Mouse (Mus musculus): ENCODE measurements around the gene Pde4b. TPM values are rescaled to one million over a fixed set of nuclear protein-coding genes. Genes with fewer than 3 reads are reported as not detected.

The Pde4b gene
- polyA plus RNA-seq, 1 experiment: 78.9 TPM

DNA sequence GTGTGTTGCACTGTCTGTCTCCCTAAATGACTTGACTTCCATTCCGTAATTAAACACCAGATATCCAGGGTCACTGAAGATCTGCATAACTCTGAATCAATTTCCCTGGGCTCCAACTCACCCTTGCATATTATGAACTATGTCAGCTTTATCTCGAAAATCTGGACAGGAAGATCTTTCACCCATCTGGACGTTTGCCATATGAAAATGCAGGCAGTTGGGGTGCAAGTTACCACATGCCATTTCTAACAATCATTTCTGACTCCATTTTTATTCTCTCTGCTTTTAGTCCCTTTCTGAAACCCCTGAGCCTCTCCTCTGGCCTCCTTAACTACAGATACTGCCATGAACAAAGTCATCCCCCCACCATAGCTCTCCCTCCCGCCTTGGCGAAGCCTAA is 407.7 kb downstream of the Pde4b start:
- TF ChIP-seq POLR2A (IDR thresholded peaks at IDR 0.05; ENCODE audit: borderline replicate concordance, insufficient read depth, low read length) (no peak), CTCF (IDR thresholded peaks at IDR 0.05; ENCODE audit: borderline replicate concordance, insufficient read depth, low read depth, low read length) (no peak)
- 50% methylated on average over 5 of the region's 5 CpGs for WGBS
- Histone ChIP-seq H3K27me3 (ENCODE audit: control insufficient read depth, insufficient read depth, low read length) (no peaks in the 10 kb centered on the region), H3K4me3 (replicated peaks; ENCODE audit: insufficient read depth, low read depth, low read length) (no peak overlapping the region), H3K27ac (ENCODE audit: insufficient read depth, low read length) (no peak overlapping the region), H3K4me1 (ENCODE audit: control insufficient read depth, insufficient read depth, low read length) (peaks cover 10% of the 10 kb centered on the region)
- no peak for DNase-seq

DNA sequence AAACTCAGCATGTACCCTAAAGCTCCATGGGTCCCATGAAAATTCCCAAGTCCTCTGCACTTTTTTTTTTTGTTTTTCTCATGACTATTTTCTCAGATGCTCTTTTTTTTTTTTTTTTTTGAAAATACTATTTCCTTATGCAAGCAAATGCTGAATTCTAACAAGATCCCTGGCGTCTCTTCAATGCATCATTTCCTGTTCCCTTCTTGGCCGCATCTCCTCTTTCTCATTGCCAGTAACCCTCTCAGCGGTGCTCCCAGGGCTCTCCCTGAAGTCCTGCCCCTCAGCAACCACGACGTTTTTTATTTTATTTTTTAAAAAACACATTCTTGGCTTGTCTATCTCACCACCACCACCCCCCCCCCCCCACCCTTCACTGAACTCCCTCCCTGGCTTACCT is 408.1 kb downstream of the Pde4b start:
- H3K4me3 ChIP-seq (replicated peaks; ENCODE audit: insufficient read depth, low read depth, low read length): no peak overlapping the region
- no peak overlapping the region for H3K27ac ChIP-seq (ENCODE audit: insufficient read depth, low read length)
- 8% methylated on average over 5 of the region's 5 CpGs for WGBS
- H3K4me1 ChIP-seq (ENCODE audit: control insufficient read depth, insufficient read depth, low read length): peaks cover 10% of the 10 kb centered on the region
- TF ChIP-seq POLR2A (IDR thresholded peaks at IDR 0.05; ENCODE audit: borderline replicate concordance, insufficient read depth, low read length) (no peak), CTCF (IDR thresholded peaks at IDR 0.05; ENCODE audit: borderline replicate concordance, insufficient read depth, low read depth, low read length) (no peak)
- H3K27me3 ChIP-seq (ENCODE audit: control insufficient read depth, insufficient read depth, low read length): no peaks in the 10 kb centered on the region
- peak in 1 of 2 experiments; percentile 68 for DNase-seq

DNA sequence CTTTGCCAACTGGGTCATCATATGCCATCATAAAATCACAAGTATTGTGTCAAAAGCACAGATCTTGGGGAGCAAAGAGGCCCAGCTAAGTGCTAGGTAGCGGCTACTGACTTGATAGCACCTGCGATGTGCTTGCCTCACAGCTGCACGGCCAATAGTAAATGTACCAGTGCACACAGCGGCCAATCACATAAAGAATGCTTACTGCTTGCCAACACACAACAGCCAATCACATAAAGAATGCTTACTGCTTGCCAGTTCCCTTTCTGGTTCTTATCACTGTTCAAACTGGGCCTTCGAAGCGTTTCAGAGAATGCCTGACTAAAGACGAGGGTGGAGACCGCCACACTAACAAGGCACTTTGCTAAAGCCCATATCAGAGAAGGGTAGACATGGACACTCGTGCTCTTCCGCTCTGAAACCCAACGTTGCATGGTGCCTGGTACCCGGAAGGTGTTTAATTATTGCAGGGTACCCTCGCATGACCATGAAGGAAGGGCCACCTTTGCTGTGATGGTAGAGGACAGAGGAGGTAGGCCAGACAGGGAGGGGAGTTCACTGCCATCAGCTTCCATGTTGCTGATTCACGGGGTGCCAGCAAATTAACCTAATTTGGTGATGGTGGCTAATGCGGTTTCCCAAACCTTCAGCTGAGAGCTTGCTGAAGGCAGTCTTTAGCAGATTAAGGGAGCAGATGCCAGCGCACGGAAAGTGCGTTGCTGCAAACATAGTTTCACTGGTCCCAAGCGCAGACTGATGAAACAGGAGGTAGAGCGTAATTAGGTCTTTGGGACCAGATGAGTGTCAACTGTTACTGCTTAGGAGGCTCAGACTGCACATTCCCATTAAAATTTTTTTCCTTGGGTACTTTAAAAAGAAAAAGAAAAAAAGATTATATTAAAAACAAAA is 409.2 kb downstream of the Pde4b start:
- H3K4me3 ChIP-seq (replicated peaks; ENCODE audit: insufficient read depth, low read depth, low read length): no peak overlapping the region
- DNase-seq: peak in 1 of 2 experiments; percentile 29
- peaks cover 10% of the 10 kb centered on the region for H3K4me1 ChIP-seq (ENCODE audit: control insufficient read depth, insufficient read depth, low read length)
- TF ChIP-seq POLR2A (IDR thresholded peaks at IDR 0.05; ENCODE audit: borderline replicate concordance, insufficient read depth, low read length) (no peak), CTCF (IDR thresholded peaks at IDR 0.05; ENCODE audit: borderline replicate concordance, insufficient read depth, low read depth, low read length) (no peak)
- 81% methylated on average over 20 of the region's 20 CpGs for WGBS
- H3K27ac ChIP-seq (ENCODE audit: insufficient read depth, low read length): no peak overlapping the region
- H3K27me3 ChIP-seq (ENCODE audit: control insufficient read depth, insufficient read depth, low read length): no peaks in the 10 kb centered on the region

DNA sequence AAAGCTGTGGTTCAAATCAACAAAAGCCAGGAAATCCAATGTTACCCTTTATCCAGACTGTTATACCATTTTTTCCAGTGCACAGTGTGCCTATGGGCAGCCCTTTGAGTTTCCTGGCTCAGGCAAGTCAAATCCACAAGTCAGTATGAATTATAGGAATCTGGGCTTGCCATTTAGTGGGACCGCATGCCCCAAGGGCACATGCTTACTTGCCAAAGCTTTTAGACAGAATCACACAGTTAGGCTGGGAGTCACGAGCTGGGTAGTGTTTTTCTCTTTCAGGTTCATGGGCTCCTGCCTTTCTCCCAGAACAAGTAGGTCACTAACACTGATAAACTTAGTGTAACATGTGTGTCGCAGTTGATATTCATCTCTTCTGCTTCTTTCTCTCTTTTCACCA is 409.9 kb downstream of the Pde4b start:
- H3K27ac ChIP-seq (ENCODE audit: insufficient read depth, low read length): no peak overlapping the region
- no peaks in the 10 kb centered on the region for H3K27me3 ChIP-seq (ENCODE audit: control insufficient read depth, insufficient read depth, low read length)
- no peak for DNase-seq
- H3K4me3 ChIP-seq (replicated peaks; ENCODE audit: insufficient read depth, low read depth, low read length): no peak overlapping the region
- 90% methylated on average over 3 of the region's 3 CpGs for WGBS
- H3K4me1 ChIP-seq (ENCODE audit: control insufficient read depth, insufficient read depth, low read length): peaks cover 10% of the 10 kb centered on the region
- TF ChIP-seq CTCF (IDR thresholded peaks at IDR 0.05; ENCODE audit: borderline replicate concordance, insufficient read depth, low read depth, low read length): no peak
- TF ChIP-seq POLR2A (IDR thresholded peaks at IDR 0.05; ENCODE audit: borderline replicate concordance, insufficient read depth, low read length): no peak

DNA sequence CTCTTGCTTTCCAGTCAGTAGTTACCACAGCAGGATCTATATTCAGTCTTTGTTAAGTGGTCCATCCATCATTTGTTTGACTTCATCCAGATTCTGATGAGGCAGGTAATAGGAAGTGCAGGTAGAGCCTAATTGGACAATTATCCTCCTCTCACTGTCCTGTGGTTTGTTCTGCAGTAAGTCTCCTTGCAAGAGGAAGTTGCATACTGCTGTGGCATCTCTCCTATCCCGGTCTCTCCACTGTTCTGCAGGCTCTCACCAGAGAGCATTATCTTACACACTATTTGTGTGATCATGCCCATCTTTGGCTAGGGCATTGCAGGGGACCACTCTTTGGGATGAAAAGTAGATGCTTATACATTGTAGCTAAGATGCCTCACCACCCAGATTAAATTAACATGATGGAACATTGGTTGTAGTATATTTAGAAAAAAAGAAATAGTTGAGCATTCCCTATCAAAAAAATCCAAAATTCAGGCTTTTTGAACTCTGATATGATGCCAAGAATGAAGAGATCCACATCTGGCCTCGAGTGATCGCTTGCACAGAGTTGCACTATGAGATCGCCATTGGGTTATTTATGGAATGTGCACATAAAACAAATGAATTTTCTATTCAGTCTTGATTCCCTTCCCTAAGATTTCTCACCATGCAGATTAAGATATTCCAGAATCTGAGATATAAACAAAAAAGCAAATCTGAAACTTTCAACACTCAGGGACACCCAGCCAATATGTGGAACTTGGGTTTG is 411.0 kb downstream of the Pde4b start:
- TF ChIP-seq POLR2A (IDR thresholded peaks at IDR 0.05; ENCODE audit: borderline replicate concordance, insufficient read depth, low read length) (no peak), CTCF (IDR thresholded peaks at IDR 0.05; ENCODE audit: borderline replicate concordance, insufficient read depth, low read depth, low read length) (no peak)

DNA sequence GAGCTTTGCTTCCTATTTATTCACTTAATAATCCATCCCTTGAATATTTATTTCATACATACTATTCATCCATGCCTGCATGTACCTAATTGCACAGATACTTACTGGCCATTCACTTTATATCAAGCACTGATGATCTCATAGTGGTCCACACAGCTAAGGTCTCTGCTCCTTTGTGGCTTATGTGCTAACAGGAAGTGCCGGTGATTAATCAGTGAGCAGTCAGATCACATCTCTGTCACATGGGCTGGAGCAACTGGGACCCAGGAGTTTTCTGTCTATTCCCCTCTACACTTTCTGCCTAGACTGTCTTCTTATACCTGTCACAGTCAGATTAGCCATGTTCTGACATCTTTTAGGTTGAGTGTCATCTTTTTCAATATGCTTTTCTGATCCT is 411.6 kb downstream of the Pde4b start:
- no peak overlapping the region for H3K4me3 ChIP-seq (replicated peaks; ENCODE audit: insufficient read depth, low read depth, low read length)
- H3K4me1 ChIP-seq (ENCODE audit: control insufficient read depth, insufficient read depth, low read length): peaks cover 15% of the 10 kb centered on the region
- no peak for DNase-seq
- no peaks in the 10 kb centered on the region for H3K27me3 ChIP-seq (ENCODE audit: control insufficient read depth, insufficient read depth, low read length)
- H3K27ac ChIP-seq (ENCODE audit: insufficient read depth, low read length): no peak overlapping the region
- WGBS: 75% methylated on average over 1 of the region's 1 CpGs
- TF ChIP-seq CTCF (IDR thresholded peaks at IDR 0.05; ENCODE audit: borderline replicate concordance, insufficient read depth, low read depth, low read length) (no peak), POLR2A (IDR thresholded peaks at IDR 0.05; ENCODE audit: borderline replicate concordance, insufficient read depth, low read length) (no peak)

More for the DNA sequence above, 411.0 kb downstream of the Pde4b start:
- Histone ChIP-seq H3K4me3 (replicated peaks; ENCODE audit: insufficient read depth, low read depth, low read length) (no peak overlapping the region), H3K4me1 (ENCODE audit: control insufficient read depth, insufficient read depth, low read length) (peaks cover 10% of the 10 kb centered on the region), H3K27me3 (ENCODE audit: control insufficient read depth, insufficient read depth, low read length) (no peaks in the 10 kb centered on the region), H3K27ac (ENCODE audit: insufficient read depth, low read length) (no peak overlapping the region)
- no peak for DNase-seq
- WGBS: 89% methylated on average over 4 of the region's 4 CpGs

DNA sequence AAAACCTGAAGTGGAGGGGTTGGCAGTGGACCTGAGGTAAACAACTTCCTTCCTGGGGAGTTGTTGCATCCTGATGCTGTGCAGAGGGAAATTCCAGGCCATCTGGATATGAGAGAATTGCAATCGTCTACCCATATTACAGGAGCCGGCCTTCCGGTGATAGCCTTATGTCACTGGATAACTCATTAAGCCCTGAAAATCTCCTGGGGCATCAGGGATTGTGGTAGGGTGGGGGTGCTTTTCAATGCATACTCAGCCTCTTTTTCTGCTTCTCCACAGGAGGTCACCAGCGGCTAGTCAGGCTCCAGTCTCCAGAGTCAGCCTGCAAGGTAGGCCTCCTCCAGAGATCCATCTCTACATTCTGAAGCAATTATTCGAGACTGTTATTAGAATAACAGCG is 418.4 kb downstream of the Pde4b start:
- DNase-seq: no peak
- WGBS: 34% methylated on average over 6 of the region's 6 CpGs
- TF ChIP-seq POLR2A (IDR thresholded peaks at IDR 0.05; ENCODE audit: borderline replicate concordance, insufficient read depth, low read length): no peak
- TF ChIP-seq CTCF (IDR thresholded peaks at IDR 0.05; ENCODE audit: borderline replicate concordance, insufficient read depth, low read depth, low read length): no peak
- no peak overlapping the region for H3K4me3 ChIP-seq (replicated peaks; ENCODE audit: insufficient read depth, low read depth, low read length)
- H3K4me1 ChIP-seq (ENCODE audit: control insufficient read depth, insufficient read depth, low read length): peaks cover 5% of the 10 kb centered on the region; the same call in 1 of the 2 replicates
- no peak overlapping the region for H3K27ac ChIP-seq (ENCODE audit: insufficient read depth, low read length)
- H3K27me3 ChIP-seq (ENCODE audit: control insufficient read depth, insufficient read depth, low read length): no peaks in the 10 kb centered on the region
